Mouse (Mus musculus): ENCODE measurements around the gene Oaz1.

Gene Oaz1

GRCm38 (mm10) chr10:80845055-80845693, 18.7 kb downstream of the Oaz1 start:
- DNase-seq (ENCODE audit: low read depth, low spot score), result no peak

DNA sequence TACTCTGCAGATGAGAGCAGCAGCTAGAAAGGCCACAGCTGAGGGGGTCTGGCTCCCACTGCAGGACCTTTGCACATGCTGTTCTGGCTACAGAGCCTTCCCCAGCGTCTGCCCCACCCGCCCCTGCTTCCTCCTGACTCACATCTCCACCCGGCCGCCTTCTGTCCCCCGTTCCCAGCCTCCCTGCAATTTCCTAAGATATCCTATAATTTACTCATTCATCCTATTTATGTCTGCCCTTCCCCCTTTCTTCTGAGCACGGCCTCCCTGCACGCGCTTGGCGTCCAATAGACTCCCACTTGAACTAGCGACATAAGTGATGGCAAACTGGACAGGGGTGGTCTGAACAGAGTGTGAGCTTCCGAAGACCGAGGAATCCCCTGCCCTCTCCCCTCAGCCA, 19.3 kb downstream of the Oaz1 start:
- no peak for DNase-seq (ENCODE audit: low read depth, low spot score)

DNA sequence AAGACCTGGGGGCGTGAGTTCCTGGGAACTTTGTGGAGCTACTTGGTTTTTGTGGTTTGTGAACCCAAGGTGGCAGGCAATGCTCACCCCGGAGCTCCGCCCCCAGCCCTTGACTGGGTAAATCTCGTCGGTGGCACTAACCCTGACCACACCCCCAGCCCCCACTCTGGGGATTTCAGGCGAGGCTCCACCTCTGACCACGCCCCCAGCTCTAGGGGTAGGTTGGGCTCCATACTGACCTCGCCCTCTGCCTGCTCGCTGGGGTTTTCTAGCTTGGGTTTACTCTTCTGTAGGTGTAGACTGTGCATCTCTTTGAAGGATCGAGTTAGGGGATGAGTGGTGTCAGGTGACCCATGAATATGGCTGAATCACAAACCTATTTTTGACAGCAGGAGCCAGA, 22.1 kb downstream of the Oaz1 start:
- DNase-seq (ENCODE audit: low read depth, low spot score), result no peak

DNA sequence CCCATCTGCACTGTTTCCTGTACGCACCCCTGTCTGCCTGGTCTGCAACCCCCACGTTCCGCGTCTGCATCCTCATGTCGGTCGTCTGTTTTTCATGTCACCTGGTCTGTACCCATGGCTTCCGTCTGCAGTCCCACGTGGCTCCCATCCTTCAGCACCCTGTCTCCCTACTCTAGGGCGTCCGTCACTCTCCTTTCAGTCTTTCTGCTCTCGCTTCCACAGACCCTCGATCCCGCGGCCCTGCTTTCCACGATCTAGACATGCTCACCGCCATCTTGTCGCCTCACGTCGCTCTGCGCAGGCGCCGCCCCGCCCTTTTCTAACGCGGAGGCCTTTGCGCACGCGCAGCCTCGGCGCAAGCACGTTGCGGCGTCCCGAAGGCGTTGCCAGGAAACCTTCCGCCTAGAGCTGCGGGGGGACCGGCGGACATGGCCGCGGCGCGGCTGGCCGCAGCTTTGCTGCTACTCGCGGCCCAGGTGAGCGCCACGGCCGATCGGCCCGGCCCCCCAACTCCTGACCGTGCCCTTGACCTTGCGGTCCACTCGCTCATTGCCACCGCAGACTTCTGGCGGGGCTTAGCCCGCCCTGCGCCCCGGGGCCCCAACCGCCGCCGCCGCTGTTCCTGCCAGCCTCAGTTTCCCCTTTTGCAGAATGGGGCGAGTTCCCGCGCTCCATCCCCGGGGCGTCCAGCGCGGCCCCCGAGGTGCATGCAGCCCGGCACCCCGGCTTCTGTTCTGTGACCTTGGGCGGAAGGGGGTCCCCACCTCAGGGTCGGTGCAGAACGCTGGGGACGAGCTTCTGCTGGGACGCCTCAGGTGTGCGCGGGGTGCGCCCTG, 28.7 kb downstream of the Oaz1 start, which contains the start of the genes Lsm7 and Sppl2b:
Gene Lsm7 (minus strand): TSS at position 297 of the 836 bp plus-strand sequence.
Gene Sppl2b (plus strand): TSS at position 363 of the 836 bp plus-strand sequence.
- DNase-seq (ENCODE audit: low read depth, low spot score), result peak; percentile 94

DNA sequence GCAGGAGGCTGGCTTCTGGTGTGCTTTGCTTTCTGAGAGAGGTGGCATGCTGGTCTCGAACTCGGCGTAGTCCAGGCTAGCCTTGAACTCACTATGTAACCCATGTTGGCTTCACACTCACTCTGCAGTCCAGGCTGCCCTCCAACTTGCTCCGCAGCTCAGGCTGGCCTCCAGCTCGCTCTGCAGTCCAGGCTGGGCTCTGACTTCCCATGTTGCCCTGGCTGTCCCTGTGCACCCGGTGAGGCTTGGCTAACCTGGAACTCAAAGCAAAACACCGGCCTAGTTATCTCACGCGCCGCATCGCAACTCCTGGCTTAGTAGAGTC, 29.3 kb downstream of the Oaz1 start:
- no peak for DNase-seq (ENCODE audit: low read depth, low spot score)

- DNase-seq (ENCODE audit: low read depth, low spot score), result no peak
Measured at GRCm38 (mm10) chr10:80856267-80856666, 29.8 kb downstream of the Oaz1 start.

- DNase-seq (ENCODE audit: low read depth, low spot score), result no peak
Measured at GRCm38 (mm10) chr10:80856908-80857307, 30.5 kb downstream of the Oaz1 start.

- DNase-seq (ENCODE audit: low read depth, low spot score), result no peak
Measured at GRCm38 (mm10) chr10:80857386-80857785, 30.9 kb downstream of the Oaz1 start.

DNA sequence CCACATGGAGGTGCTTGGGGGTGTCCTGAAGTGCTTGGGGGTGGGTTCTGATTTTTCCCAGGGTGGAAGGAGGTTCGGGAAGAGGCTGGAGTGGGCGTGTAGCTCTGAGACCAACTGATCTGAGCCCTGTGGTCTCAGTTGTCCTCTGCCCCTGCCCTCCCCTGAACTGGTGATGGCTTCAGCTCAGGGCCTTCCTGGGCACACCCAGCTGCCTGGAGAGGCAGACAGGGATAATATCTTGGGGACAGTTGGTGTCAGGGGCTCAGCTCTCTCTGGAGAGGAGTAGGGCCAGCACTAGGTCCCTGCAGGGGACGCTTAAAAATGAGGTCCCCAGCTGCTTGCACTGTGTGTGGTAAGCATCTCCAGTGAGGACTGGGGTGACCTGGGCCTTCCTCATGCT, 31.4 kb downstream of the Oaz1 start:
- no peak for DNase-seq (ENCODE audit: low read depth, low spot score)

DNA sequence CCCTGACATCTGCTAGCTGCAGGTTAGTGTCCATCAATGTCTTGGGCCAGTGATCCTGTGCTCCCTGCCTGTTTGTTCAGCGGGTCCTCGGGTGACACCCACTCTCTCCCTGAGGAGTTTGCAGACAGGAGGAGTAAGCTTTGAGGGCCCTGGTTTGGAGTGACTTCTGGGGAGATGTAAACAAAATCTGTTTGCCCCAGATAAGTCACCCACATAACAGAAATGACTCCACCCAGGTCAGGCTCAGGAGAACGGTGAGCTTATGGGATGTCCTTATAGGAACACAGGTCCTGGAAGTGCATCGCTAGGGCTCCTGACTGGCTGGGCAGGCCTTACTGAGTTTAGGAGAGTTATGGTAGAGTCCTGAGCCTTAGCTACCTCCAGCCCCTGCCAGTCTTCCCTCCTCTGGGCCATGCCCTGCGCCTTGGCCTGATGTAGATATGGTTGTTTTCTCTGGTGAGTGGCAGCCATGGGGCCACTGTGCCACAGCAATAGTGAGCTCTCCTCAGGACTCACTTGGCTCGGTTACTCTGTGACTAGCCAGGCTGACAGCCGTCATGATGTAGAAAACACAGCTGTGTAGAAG, 32.0 kb downstream of the Oaz1 start:
- no peak for DNase-seq (ENCODE audit: low read depth, low spot score)

DNA sequence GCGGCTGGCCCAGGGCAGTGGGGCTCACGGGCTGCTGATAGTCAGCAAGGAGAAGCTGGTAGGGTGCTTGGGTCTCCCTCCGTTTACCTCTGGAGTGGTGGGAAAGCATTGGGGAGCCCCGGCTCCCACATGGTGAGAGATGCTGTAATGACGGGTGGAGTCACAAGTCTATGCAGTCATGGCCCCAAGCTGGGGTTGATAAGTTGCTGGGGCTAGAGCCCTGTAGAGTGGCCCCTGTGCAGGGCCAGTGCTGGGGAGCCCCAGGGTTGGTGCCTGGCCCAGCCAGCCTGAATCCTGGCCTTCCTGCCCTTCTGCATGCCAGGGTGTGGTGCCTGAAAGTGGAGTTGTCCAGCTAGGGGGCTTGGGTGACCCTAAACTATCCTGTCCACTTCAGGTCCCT, 35.8 kb downstream of the Oaz1 start:
- no peak for DNase-seq (ENCODE audit: low read depth, low spot score)

GRCm38 (mm10) chr10:80864446-80864845, 38.0 kb downstream of the Oaz1 start:
- DNase-seq (ENCODE audit: low read depth, low spot score), result no peak

GRCm38 (mm10) chr10:80870993-80871392, 44.5 kb downstream of the Oaz1 start:
- DNase-seq (ENCODE audit: low read depth, low spot score), result no peak

DNA sequence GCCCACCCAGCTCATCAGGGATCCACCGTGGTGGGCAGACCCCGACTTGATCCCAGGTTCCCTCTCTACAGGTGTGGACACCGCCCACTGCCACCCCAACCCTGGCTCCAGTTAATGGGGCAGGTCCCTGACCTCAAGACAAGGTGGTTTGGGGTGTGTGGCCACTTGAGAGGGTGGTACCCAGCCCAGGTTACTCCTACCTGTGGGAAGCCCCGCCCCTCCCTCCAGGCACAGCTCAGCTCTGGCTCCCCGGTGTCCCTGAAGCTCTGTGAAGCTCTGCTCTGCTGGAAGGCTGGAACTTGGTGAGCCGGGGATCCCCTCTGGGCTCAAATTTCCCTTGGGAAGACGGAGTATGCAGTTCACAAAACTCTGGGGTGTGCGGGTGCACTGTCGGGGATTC, 45.1 kb downstream of the Oaz1 start, which contains the start of gene Tmprss9:
Gene Tmprss9 (plus strand): TSS at position 268 of the 400 bp plus-strand sequence.
- DNase-seq (ENCODE audit: low read depth, low spot score), result no peak

- DNase-seq (ENCODE audit: low read depth, low spot score), result no peak
Measured at GRCm38 (mm10) chr10:80874035-80874434, 47.6 kb downstream of the Oaz1 start.

DNA sequence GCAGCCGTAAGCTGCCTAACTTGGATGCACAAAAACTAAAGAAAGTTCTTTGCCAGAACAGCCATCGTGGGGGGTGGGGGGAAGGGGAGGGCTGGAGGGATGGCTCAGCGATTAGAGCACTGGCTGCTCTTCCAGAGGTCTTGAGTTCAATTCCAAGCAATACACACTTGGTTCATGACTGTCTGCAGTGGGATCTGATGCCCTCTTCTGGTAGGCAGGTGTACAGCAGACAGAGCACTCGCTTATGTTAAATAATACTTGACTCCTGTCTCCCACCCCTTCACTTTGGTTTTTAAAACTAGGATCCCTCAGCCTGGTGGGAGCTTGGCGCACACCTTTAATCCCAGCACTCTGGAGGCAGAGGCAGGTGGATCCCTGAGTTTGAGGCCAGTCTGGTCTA, 49.6 kb downstream of the Oaz1 start:
- no peak for DNase-seq (ENCODE audit: low read depth, low spot score)

DNA sequence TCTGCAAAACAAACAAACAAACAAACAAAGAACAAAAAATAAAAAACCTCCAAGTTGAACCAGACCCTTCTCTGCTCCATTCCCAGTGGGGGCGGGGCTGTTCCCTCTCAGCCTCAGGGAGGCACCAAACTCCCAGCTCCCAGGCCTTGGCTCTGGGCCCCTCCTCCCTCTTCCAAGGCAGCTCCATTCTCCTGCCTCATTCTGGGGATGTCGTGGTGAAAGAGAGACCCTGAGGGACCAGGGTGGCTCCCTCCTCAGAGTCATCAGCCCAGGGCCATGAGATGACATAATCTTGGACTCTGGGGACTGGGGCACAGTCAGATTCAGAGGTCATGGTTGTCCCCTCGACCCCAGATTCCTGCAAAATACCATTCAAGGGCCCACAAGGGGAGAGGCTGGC, 50.1 kb downstream of the Oaz1 start:
- DNase-seq (ENCODE audit: low read depth, low spot score), result no peak
